Mouse (Mus musculus) thymus, adult 2 months (tissue): Measurements from ENCODE around the gene Hsd17b14.

Experiments used
- CTCF ChIP-seq: fragments of 200-500 bp; IDR thresholded peaks from 2 replicates; pipeline ENCODE4 v1.5.1; 2012; ENCODE audit warnings: mild to moderate bottlenecking, control low read depth, low read length, moderate library complexity, borderline replicate concordance; ENCODE audit not compliant: control insufficient read depth, poor library complexity, insufficient read depth; ENCODE audit errors: extremely low read depth
- POLR2A ChIP-seq: fragments of 200-500 bp; IDR thresholded peaks from 2 replicates; pipeline ENCODE4 v1.6.1; 2012; ENCODE audit warnings: mild to moderate bottlenecking, low read length, control low read depth, moderate library complexity; ENCODE audit not compliant: control insufficient read depth, poor library complexity, insufficient read depth; ENCODE audit errors: extremely low read depth

DNA sequence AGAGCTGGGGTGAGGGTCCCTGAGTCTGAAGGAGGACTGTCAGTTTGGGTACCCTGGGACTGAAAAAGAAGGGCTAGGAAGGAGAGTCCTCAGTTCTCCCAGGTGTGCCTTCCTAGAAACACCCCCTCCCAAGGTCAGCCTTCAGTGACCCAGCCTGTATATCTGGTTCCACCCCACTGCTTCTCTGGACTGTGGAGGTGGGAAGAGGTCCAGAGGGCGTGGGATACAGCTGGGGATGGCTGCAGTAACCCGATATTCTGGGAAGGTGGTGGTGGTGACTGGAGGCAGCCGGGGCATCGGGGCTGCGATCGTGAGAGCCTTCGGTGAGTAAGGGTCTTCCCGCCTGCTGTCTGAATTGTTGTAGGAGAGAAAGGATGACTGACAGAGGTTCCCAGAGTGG is at the start of gene Hsd17b14:
- TF ChIP-seq CTCF (no peak), POLR2A (no peak)
